Mouse (Mus musculus) heart, adult 9 months (tissue): ENCODE measurements around the gene Plekhg4.

Source experiments
- DNase-seq, 2 experiments: peaks; one replicate each; pipeline ENCODE4 v3.0.0; 2022; ENCODE audit warnings: low spot score in 2 of 2

The Plekhg4 gene

DNA sequence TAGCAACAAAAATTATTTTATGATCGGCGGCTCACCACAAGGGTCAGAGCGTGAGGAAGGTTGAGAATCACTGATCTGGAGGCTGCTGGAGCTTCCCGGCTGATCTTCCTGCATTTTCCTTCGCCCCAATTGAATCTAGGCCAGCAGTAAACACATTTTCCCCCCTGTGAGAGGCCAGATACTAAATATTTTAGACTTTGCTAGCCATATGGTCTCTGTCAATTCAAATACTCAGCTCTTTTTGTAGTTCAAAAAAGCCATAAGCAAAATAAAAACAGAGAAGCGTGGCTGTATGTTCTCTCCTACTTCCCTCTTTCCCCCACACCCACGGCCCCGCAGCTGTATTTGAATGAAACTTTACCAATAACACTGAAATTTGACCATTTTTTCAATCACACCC is 30.4 kb downstream of the Plekhg4 start:
- no peak for DNase-seq

DNA sequence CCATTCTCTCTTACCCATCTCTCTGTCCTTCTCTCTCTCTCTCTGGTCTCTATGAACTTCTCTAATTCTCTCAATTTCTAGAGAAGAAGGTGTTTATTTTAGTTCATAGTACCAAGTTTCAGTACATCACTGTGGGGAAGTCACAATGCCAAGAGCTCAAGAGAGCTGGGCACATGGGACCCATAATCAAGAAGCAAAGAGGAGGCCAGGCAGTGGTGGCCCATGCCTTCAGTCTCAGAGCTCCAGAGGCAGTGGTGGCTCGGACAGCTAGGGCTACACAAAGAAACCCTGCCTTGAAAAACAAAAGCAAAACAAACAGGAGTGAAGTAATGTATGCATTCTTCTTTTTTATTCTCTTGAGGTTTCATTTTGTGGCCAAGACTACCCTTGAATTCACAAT is 31.4 kb downstream of the Plekhg4 start:
- no peak for DNase-seq

DNA sequence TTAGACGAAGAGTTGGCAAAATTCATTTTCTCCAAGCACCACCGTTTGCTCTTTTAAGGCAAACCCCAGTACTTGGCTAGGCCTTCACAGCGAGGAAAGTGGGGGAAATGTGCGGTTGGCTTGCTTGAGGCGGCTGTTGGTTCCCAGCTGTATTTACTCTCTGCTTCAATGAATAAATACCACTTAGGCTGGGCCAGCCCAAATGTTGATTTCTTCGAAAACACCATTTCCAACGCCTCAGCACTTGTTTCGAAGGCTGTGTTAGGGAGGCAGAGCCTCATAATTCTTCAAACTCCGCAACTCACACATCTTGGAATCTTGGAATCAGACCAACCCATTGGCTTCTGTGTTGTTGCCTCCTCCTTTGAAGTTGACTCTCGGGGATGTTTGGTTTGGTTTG is 33.3 kb downstream of the Plekhg4 start:
- DNase-seq = no peak

DNA sequence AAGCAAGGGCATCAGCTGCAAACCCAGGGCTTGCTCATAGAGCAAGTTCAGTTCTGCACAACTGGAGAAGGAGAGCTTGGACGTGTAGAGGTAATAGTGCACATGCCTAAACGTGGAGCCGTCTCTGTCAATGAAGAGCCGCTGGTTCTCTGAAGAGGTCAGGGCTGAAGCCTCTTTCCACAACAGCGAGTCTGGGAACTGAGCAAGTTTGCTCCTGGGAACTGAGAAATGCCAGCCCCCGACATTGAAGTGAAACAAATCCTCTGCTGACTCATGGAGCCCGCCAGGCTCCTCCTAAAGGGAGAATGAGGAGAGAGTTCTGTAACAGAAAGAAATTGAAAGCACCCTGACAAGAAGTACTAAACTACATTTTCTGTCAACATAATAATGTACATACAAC is 35.3 kb downstream of the Plekhg4 start:
- DNase-seq = no peak

DNA sequence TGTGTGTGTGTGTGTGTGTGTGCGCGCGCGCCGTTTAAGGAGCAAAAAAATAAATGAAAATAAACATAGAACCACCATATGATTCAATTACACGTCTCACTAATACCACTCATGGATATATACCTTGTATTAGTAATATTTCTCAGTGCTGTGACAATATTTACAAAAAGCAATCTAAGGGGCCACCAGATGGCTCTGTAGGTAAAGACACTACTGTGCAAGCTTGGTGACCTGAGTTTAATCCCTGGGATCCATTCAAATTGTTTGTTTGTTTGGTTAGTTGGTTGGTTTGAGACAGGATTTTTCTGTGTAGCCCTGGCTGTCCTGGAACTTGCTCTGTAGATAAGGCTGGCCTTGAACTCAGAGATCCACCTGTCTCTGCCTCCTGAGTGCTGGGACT is 36.9 kb downstream of the Plekhg4 start:
- DNase-seq = no peak

DNA sequence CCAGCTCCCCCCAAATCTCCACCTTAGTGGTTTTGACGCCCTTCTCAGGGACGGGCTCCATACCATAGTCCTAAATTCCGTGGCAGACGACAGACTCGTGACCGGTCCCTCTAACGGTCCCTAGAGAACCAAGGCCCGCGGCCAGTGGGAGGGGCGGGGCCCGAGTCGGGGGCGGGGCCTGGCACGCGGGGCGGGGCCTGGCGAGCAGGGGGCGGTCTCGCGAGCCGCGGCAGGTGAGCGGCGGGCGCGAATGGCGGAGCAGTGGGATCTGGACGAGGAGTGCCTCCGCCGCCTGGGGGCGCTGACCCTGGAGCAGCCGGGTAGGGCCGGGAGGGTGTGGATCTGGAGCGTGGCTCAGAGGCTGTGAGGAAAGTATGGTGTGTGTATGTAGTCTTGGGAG is 40.3 kb downstream of the Plekhg4 start, which contains the start of the genes Kctd19 and Lrrc36:
TSS of gene Kctd19 (minus strand) at position 112 of the 400 bp plus-strand sequence.
TSS of gene Lrrc36 (plus strand) at position 181 of the 400 bp plus-strand sequence.
- peak; percentile 49 to 52 for DNase-seq

DNA sequence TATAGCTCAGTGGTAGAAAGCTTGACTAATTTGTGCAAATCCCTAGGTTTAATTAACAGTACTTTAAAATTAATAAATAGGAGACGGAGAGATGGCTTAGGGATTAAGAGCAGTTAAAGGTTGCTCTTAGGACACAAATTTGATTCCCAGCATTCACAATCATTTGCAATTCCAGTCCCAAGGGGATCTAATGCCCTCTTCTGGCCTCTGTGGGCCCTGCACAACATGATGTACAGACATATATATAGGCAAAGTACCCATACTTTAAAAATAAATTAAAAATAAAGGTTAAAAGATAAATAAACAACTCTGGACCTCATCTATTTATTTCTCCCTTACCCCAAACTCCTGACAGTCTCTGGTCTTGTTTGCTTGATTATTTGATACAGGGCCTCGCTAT is 45.9 kb downstream of the Plekhg4 start:
- DNase-seq = no peak

DNA sequence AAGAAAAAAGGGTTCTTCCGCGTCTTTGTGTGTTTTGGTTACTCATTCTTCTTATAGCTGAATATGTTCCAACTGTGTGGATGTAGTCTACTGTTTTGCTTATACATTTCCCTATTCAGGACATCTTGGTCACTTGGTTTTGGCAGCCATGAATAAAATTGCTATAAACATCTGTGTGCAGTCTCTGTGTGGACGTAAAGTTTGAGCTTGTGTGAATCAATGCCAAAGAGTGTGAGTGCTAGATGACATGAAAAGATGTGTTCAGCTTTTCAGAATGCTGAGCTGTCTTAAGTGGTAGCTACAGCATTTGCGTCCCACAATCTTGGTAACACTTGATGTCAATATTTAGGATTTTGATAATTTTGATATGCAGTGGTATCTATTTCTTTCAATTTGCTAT is 46.7 kb downstream of the Plekhg4 start:
- no peak for DNase-seq

DNA sequence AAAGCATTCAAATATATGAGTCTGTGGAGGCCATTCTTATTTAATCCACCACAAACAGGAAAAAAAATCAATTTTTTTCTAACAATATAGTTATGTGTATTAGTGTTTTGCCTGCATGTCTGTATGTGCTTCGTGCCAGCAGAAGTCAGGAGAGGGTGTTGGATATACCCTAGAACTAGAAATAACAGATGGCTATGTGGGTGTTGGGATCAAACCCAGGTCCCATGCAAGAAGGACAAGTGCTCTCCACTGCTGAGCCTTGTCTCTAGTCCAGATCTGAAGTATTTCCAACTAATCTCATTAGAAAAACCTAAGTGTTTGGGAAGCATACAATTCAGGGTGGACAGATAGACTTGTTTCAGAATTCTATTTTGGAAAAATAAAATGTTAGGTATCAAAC is 48.9 kb downstream of the Plekhg4 start:
- no peak for DNase-seq

DNA sequence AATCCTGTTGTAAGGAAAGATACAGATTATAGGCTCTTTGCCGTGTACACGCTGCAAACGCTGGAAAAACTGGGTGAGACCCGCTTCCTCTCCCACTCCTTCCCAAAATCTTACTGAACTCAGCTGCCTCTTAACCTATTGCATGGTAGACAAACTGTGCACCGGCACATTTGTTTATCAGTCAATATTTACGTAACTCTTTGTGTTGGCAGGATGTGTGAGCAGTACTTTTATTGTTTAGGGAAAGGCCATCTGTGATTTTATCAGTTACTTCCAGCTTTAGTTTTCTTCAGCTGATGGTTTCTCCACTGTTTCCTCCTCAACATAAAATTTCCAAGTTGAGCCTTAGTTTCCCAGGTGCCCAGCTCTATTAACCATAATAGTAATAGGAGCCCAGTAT is 53.8 kb downstream of the Plekhg4 start:
- DNase-seq = peak in 1 of 2 experiments; percentile 48

DNA sequence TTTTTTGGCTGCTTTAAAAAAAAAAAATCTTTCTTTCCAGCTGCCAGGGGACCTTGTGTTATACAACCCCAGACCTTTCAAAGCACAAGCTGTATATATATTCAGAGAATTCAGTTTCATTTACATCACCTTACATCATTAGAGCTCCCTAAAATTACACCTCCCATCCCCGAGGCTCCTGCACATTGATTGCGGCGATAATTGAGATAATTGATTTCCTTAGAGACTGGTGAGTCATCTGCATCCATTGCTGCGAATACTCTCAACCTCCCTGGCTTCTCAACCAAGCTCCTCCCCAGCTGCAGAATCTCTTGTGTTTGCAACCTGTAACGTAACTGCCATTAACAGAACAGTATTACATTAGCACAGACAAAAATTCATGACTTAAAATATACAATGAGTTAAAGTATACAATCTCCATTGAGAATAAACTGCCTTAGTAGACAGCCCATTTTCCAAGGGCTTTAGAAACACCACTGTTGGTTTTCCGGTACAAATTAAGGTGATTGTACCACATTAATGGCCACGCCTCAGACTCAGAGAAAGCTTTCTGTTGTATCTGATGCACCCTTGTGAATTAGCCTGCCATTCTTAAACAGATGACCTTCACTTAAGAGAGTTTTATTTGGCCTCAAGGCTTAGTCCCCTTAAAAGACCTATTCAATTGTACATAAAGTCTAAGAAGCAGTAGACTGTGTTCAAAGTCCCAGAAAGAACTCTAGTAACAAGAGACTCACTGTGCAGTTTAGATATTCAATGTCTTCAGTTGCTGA is 58.9 kb downstream of the Plekhg4 start:
- DNase-seq = no peak
